Mouse (Mus musculus): ENCODE results near the gene Msrb1.

GRCm38 (mm10) chr17:24730787-24731186 is 5.7 kb upstream of the Msrb1 start:
- no peak for TF ChIP-seq CTCF (IDR thresholded peaks at IDR 0.05; ENCODE audit: extremely low read depth, insufficient read depth, low read length)
- TF ChIP-seq POLR2A (IDR thresholded peaks at IDR 0.05; ENCODE audit: extremely low read depth, insufficient read depth, low read length) = no peak
